Mouse (Mus musculus): ENCODE results near the gene Sys1. TPM values are rescaled to one million over a fixed set of nuclear protein-coding genes. Genes with fewer than 3 reads are reported as not detected.

The Sys1 gene
- polyA plus RNA-seq, 1 experiment from 2014 or later = 59.2 TPM

GRCm38 (mm10) chr2:164436215-164436913 is 20.4 kb upstream of the Sys1 start:
- Histone ChIP-seq H3K9me3 (replicated peaks) (no peaks in the 10 kb centered on the region), H3K4me1 (peaks cover 100% of the 10 kb centered on the region), H3K4me3 (replicated peaks) (0 out of 2 replicates have a peak overlapping the region, but pooled peaks have one; percentile 7), H3K9ac (peak overlapping the region; percentile 22; the same call in 1 of the 2 replicates), H3K36me3 (no peaks in the 10 kb centered on the region), H3K27me3 (no peaks in the 10 kb centered on the region), H3K4me2 (peak overlapping the region; percentile 78), H3K27ac (peak overlapping the region; percentile 93)
- WGBS = 6% methylated on average over 8 of the region's 8 CpGs
- ATAC-seq (replicated peaks; ENCODE audit: low FRiP score) = no peak

GRCm38 (mm10) chr2:164436961-164437360 is 19.8 kb upstream of the Sys1 start:
- Histone ChIP-seq H3K27me3 (peaks cover 4% of the 10 kb centered on the region; the same call in 1 of the 2 replicates), H3K4me3 (replicated peaks) (0 out of 2 replicates have a peak overlapping the region, but pooled peaks have one; percentile 7)

GRCm38 (mm10) chr2:164437710-164438109 is 19.1 kb upstream of the Sys1 start:
- Histone ChIP-seq H3K27ac (peak overlapping the region; percentile 93), H3K9ac (no peak overlapping the region), H3K4me3 (replicated peaks) (no peak overlapping the region), H3K4me2 (peak overlapping the region; percentile 78), H3K4me1 (peaks cover 99% of the 10 kb centered on the region), H3K36me3 (no peaks in the 10 kb centered on the region), H3K9me3 (replicated peaks) (no peaks in the 10 kb centered on the region), H3K27me3 (peaks cover 4% of the 10 kb centered on the region; the same call in 1 of the 2 replicates)
- peak; percentile 7; the same call in 1 of the 2 replicates for ATAC-seq (replicated peaks; ENCODE audit: low FRiP score)
- WGBS = 13% methylated on average over 6 of the region's 6 CpGs

More at GRCm38 (mm10) chr2:164436961-164437360, 19.8 kb upstream of the Sys1 start:
- Histone ChIP-seq H3K9ac (0 out of 2 replicates have a peak overlapping the region, but pooled peaks have one; percentile 22), H3K9me3 (replicated peaks) (no peaks in the 10 kb centered on the region), H3K36me3 (no peaks in the 10 kb centered on the region), H3K4me1 (peaks cover 100% of the 10 kb centered on the region), H3K4me2 (peak overlapping the region; percentile 78), H3K27ac (peak overlapping the region; percentile 93)
- ATAC-seq (replicated peaks; ENCODE audit: low FRiP score) = peak; percentile 59
- WGBS = 21% methylated on average over 3 of the region's 3 CpGs

GRCm38 (mm10) chr2:164438257-164438656 is 18.5 kb upstream of the Sys1 start:
- no peak for ATAC-seq (replicated peaks; ENCODE audit: low FRiP score)
- H3K4me3 ChIP-seq (replicated peaks) = peak overlapping the region; percentile 10; the same call in 1 of the 2 replicates
- H3K4me1 ChIP-seq = peaks cover 96% of the 10 kb centered on the region
- peak overlapping the region; percentile 93 for H3K27ac ChIP-seq
- no peaks in the 10 kb centered on the region for H3K9me3 ChIP-seq (replicated peaks)
- WGBS = 29% methylated on average over 8 of the region's 8 CpGs
- peaks cover 4% of the 10 kb centered on the region; the same call in 1 of the 2 replicates for H3K27me3 ChIP-seq
- H3K36me3 ChIP-seq = no peaks in the 10 kb centered on the region
- H3K9ac ChIP-seq = 0 out of 2 replicates have a peak overlapping the region, but pooled peaks have one; percentile 21
- peak overlapping the region; percentile 78 for H3K4me2 ChIP-seq

GRCm38 (mm10) chr2:164439001-164439421 is 17.8 kb upstream of the Sys1 start:
- Histone ChIP-seq H3K9me3 (replicated peaks) (no peaks in the 10 kb centered on the region), H3K4me2 (peak overlapping the region; percentile 78), H3K27me3 (peaks cover 4% of the 10 kb centered on the region; the same call in 1 of the 2 replicates), H3K9ac (0 out of 2 replicates have a peak overlapping the region, but pooled peaks have one; percentile 21), H3K36me3 (no peaks in the 10 kb centered on the region), H3K4me1 (peaks cover 95% of the 10 kb centered on the region), H3K27ac (peak overlapping the region; percentile 93), H3K4me3 (replicated peaks) (no peak overlapping the region; the same call in none of the 2 replicates)
- WGBS = 64% methylated on average over 3 of the region's 3 CpGs
- ATAC-seq (replicated peaks; ENCODE audit: low FRiP score) = no peak

- Histone ChIP-seq H3K9me3 (replicated peaks) (no peaks in the 10 kb centered on the region), H3K36me3 (no peaks in the 10 kb centered on the region), H3K27ac (peak overlapping the region; percentile 86; the same call in 1 of the 2 replicates), H3K27me3 (peaks cover 4% of the 10 kb centered on the region; the same call in 1 of the 2 replicates), H3K4me2 (peak overlapping the region; percentile 78), H3K4me1 (peaks cover 82% of the 10 kb centered on the region), H3K4me3 (replicated peaks) (peak overlapping the region; percentile 63), H3K9ac (no peak overlapping the region)
- no peak for ATAC-seq (replicated peaks; ENCODE audit: low FRiP score)
- 52% methylated on average over 5 of the region's 5 CpGs for WGBS
Observed at GRCm38 (mm10) chr2:164440314-164440713, 16.4 kb upstream of the Sys1 start.

GRCm38 (mm10) chr2:164441155-164441554 is 15.6 kb upstream of the Sys1 start:
- Histone ChIP-seq H3K9me3 (replicated peaks) (no peaks in the 10 kb centered on the region), H3K4me3 (replicated peaks) (peak overlapping the region; percentile 63), H3K27me3 (peaks cover 4% of the 10 kb centered on the region; the same call in 1 of the 2 replicates), H3K9ac (peak overlapping the region; percentile 72), H3K36me3 (no peaks in the 10 kb centered on the region), H3K4me1 (peaks cover 73% of the 10 kb centered on the region), H3K4me2 (peak overlapping the region; percentile 78), H3K27ac (peak overlapping the region; percentile 86)
- no peak for ATAC-seq (replicated peaks; ENCODE audit: low FRiP score)
- WGBS = 25% methylated on average over 8 of the region's 8 CpGs

GRCm38 (mm10) chr2:164441731-164442130 is 15.0 kb upstream of the Sys1 start:
- ATAC-seq (replicated peaks; ENCODE audit: low FRiP score) = no peak
- H3K36me3 ChIP-seq = no peaks in the 10 kb centered on the region
- H3K4me2 ChIP-seq = peak overlapping the region; percentile 78
- H3K9ac ChIP-seq = peak overlapping the region; percentile 72
- peak overlapping the region; percentile 63 for H3K4me3 ChIP-seq (replicated peaks)
- peaks cover 4% of the 10 kb centered on the region; the same call in 1 of the 2 replicates for H3K27me3 ChIP-seq
- peak overlapping the region; percentile 86 for H3K27ac ChIP-seq
- 27% methylated on average over 7 of the region's 7 CpGs for WGBS
- peaks cover 67% of the 10 kb centered on the region for H3K4me1 ChIP-seq
- no peaks in the 10 kb centered on the region for H3K9me3 ChIP-seq (replicated peaks)

GRCm38 (mm10) chr2:164442315-164443050 is 14.3 kb upstream of the Sys1 start:
- peak overlapping the region; percentile 63 for H3K4me3 ChIP-seq (replicated peaks)
- peak; percentile 58 for ATAC-seq (replicated peaks; ENCODE audit: low FRiP score)
- no peaks in the 10 kb centered on the region for H3K36me3 ChIP-seq
- H3K4me1 ChIP-seq = peaks cover 60% of the 10 kb centered on the region
- peak overlapping the region; percentile 86 for H3K27ac ChIP-seq
- peaks cover 4% of the 10 kb centered on the region; the same call in 1 of the 2 replicates for H3K27me3 ChIP-seq
- no peaks in the 10 kb centered on the region for H3K9me3 ChIP-seq (replicated peaks)
- WGBS = 2% methylated on average over 29 of the region's 29 CpGs
- peak overlapping the region; percentile 72 for H3K9ac ChIP-seq
- peak overlapping the region; percentile 78 for H3K4me2 ChIP-seq

GRCm38 (mm10) chr2:164443051-164443437 is 13.7 kb upstream of the Sys1 start:
- Histone ChIP-seq H3K27ac (peak overlapping the region; percentile 86), H3K9me3 (replicated peaks) (no peaks in the 10 kb centered on the region), H3K9ac (peak overlapping the region; percentile 72), H3K4me2 (peak overlapping the region; percentile 78), H3K4me3 (replicated peaks) (peak overlapping the region; percentile 63), H3K36me3 (no peaks in the 10 kb centered on the region), H3K27me3 (peaks cover 4% of the 10 kb centered on the region; the same call in 1 of the 2 replicates), H3K4me1 (peaks cover 54% of the 10 kb centered on the region)
- under 1% methylated on average over 26 of the region's 26 CpGs for WGBS
- ATAC-seq (replicated peaks; ENCODE audit: low FRiP score) = peak; percentile 93

GRCm38 (mm10) chr2:164443460-164444000 is 13.2 kb upstream of the Sys1 start, which contains the start of gene Sdc4:
Sdc4 (minus strand) TSS chr2:164443887.
- peaks cover 49% of the 10 kb centered on the region for H3K4me1 ChIP-seq
- H3K4me2 ChIP-seq = peak within 1 kb of the TSS; percentile 78
- 8% methylated on average over 18 of the region's 18 CpGs for WGBS
- no peak for ATAC-seq (replicated peaks; ENCODE audit: low FRiP score)
- H3K4me3 ChIP-seq (replicated peaks) = peak within 1 kb of the TSS; percentile 63
- peaks cover 4% of the 10 kb centered on the region; the same call in 1 of the 2 replicates for H3K27me3 ChIP-seq
- no peaks in the 10 kb centered on the region for H3K36me3 ChIP-seq
- peak within 1 kb of the TSS; percentile 72 for H3K9ac ChIP-seq
- H3K27ac ChIP-seq = peak within 1 kb of the TSS; percentile 86
- no peaks in the 10 kb centered on the region for H3K9me3 ChIP-seq (replicated peaks)

All from kidney, embryonic 15.5 days (tissue).